Mouse (Mus musculus) MEL (cell line): ENCODE results near the gene Cmc1.

ENCODE experiments used
- CTCF ChIP-seq, 3 experiments: IDR thresholded peaks in 2 of 3; conservative IDR thresholded peaks in 1 of 3; 2 replicates each; pipeline ENCODE4 v1.5.1; 2011 to 2012; ENCODE audit warnings: low read length in 3 of 3, low read depth in 2 of 3, mild to moderate bottlenecking in 2 of 3, improper control_type of control experiment in 1 of 3, inconsistent platforms in 1 of 3, mixed read lengths in 1 of 3, moderate library complexity in 1 of 3; ENCODE audit not compliant: control insufficient read depth in 1 of 3, insufficient read depth in 1 of 3, poor library complexity in 1 of 3, severe bottlenecking in 1 of 3
- HCFC1 ChIP-seq: IDR thresholded peaks from 2 replicates; pipeline ENCODE4 v1.6.1; 2012; ENCODE audit warnings: low read depth, mild to moderate bottlenecking, inconsistent platforms, low read length, improper control_type of control experiment, moderate library complexity
- KAT2A ChIP-seq: conservative IDR thresholded peaks from 2 replicates; pipeline ENCODE4 v1.6.1; 2012; ENCODE audit warnings: low read depth, low read length, improper control_type of control experiment, inconsistent platforms
- MAFK ChIP-seq: IDR thresholded peaks from 2 replicates; pipeline ENCODE4 v1.6.1; 2011; ENCODE audit warnings: low read depth, mild to moderate bottlenecking, low read length, improper control_type of control experiment, borderline replicate concordance
- SIN3A ChIP-seq: IDR thresholded peaks from 2 replicates; pipeline ENCODE4 v1.6.1; 2012; ENCODE audit warnings: low read length, improper control_type of control experiment, inconsistent platforms
- SMC3 ChIP-seq: IDR thresholded peaks from 2 replicates; pipeline ENCODE4 v1.6.1; 2011; ENCODE audit warnings: low read depth, low read length, improper control_type of control experiment
- USF1 ChIP-seq: IDR thresholded peaks from 2 replicates; pipeline ENCODE4 v1.6.1; 2014; ENCODE audit warnings: low read depth, mild to moderate bottlenecking, inconsistent platforms, low read length, improper control_type of control experiment, moderate library complexity
- ZC3H11A ChIP-seq: IDR thresholded peaks from 2 replicates; pipeline ENCODE4 v1.6.1; 2012; ENCODE audit warnings: low read depth, mild to moderate bottlenecking, inconsistent platforms, low read length, improper control_type of control experiment
- ZNF384 ChIP-seq: IDR thresholded peaks from 2 replicates; pipeline ENCODE4 v1.6.1; 2012; ENCODE audit warnings: low read depth, mild to moderate bottlenecking, inconsistent platforms, low read length, improper control_type of control experiment

- TF ChIP-seq KAT2A (no peak), MAFK (no peak), SIN3A (no peak), ZC3H11A (peak; percentile 49), USF1 (no peak), SMC3 (peak; percentile 60), ZNF384 (no peak), CTCF (IDR thresholded peaks at IDR 0.05 in 2 of 3, conservative IDR thresholded peaks at IDR 0.05 in 1 of 3; ENCODE audit: control insufficient read depth in 1 of 3, insufficient read depth in 1 of 3, low read depth in 2 of 3, low read length in 3 of 3, poor library complexity in 1 of 3, severe bottlenecking in 1 of 3) (peak in 2 of 3 experiments; percentile 19 to 66; a peak in 3 of 6 replicates), HCFC1 (no peak)
These were observed 50.6 kb downstream of the Cmc1 start for GRCm38 (mm10) chr9:118099395-118099794.
